In the genomic region with DNA sequence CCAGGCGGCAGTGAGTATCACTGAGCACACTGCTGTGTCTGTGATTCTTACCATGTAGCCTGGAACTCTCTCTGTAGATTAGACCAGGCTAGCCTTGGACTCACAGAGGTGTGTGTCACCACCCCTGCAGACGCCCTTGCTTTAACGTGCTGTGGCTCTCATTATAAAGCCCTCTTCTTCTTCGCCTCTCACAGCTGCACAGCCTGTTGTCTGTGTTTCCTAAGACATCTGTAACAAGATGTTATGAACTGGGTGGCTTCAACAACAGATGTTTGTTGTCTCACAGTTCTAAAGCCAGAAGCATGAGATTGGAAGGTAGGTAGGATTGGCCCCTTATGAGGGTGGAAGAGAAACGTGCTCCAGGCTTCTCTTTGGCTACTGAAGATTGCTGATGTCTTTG, we compare ENCODE assay signal across 19 mouse cellular contexts.
"Had no signal": no experiment of that assay in that cellular context is flagged by ENCODE, and none has a peak within 500 bp of the region (broad histone marks: within the 10 kb centered on the region; RNA-seq: fewer than 3 reads in every experiment).

No protein-coding gene starts in this region.

- ATAC-seq: intestine, embryonic 15.5 days had no signal

- H3K4me2 ChIP-seq: intestine, embryonic 15.5 days; kidney, embryonic 15.5 days; liver, embryonic 13.5 days; neural tube, embryonic 12.5 days; neural tube, embryonic 15.5 days; stomach, embryonic 15.5 days had no signal

- DNase-seq: kidney, adult 11 months; kidney, adult 8-10 months; kidney, postnatal 10 days; kidney, postnatal 36 days; layer of hippocampus, postnatal 36 days; liver, embryonic 13.5 days; lung, adult 2 months; midbrain, embryonic 14.5 days; right cerebral cortex, adult 18-20 months; right cerebral cortex, postnatal 14 days; spleen, adult 18-20 months had no signal

- H3K27me3 ChIP-seq: intestine, embryonic 15.5 days; kidney, embryonic 15.5 days; liver, embryonic 13.5 days; megakaryocyte, embryonic 14.5 days; neural tube, embryonic 12.5 days; neural tube, embryonic 15.5 days; stomach, embryonic 15.5 days had no signal

- H3K4me3 ChIP-seq: intestine, embryonic 15.5 days; kidney, embryonic 15.5 days; left cerebral cortex, adult 2 months; liver, embryonic 13.5 days; megakaryocyte, embryonic 14.5 days; midbrain, embryonic 10.5 days; neural tube, embryonic 12.5 days; neural tube, embryonic 15.5 days; stomach, embryonic 15.5 days had no signal

- H3K9ac ChIP-seq: intestine, embryonic 15.5 days; kidney, embryonic 15.5 days; liver, embryonic 13.5 days; neural tube, embryonic 12.5 days; neural tube, embryonic 15.5 days; stomach, embryonic 15.5 days had no signal

- H3K9me3 ChIP-seq: intestine, embryonic 15.5 days; kidney, embryonic 15.5 days; liver, embryonic 13.5 days; megakaryocyte, embryonic 14.5 days; midbrain, embryonic 10.5 days; neural tube, embryonic 12.5 days; neural tube, embryonic 15.5 days; stomach, embryonic 15.5 days had no signal

- H3K27ac ChIP-seq: intestine, embryonic 15.5 days; kidney, embryonic 15.5 days; left cerebral cortex, adult 2 months; liver, embryonic 13.5 days; midbrain, embryonic 10.5 days; neural tube, embryonic 12.5 days; neural tube, embryonic 15.5 days; stomach, embryonic 15.5 days had no signal

- H3K36me3 ChIP-seq: intestine, embryonic 15.5 days; kidney, embryonic 15.5 days; liver, embryonic 13.5 days; midbrain, embryonic 10.5 days; neural tube, embryonic 12.5 days; neural tube, embryonic 15.5 days; stomach, embryonic 15.5 days had no signal
